13 mouse cellular contexts compared by ENCODE assay signal in the genomic region with DNA sequence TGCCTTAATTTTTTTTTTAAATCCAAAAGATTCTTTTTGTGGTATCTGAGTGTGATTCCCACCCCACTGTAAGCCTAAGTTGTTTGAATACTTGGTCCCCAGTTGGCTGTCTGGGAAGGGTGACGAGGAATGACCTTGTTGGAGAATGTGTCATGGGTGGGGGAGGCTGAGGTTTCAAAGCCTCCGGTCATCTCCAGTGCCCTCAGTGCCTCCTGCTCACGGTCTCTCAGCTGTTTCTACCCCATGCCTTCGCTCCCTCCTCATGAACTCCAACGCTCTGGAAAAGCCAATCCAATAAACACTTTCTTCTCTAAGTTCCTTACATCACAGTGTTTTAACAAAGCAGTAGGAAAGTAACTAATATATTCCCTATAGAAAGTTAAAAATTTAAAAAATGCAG.
"Had no signal": no experiment of that assay in that cellular context is flagged by ENCODE, and none has a peak within 500 bp of the region (broad histone marks: within the 10 kb centered on the region; RNA-seq: fewer than 3 reads in every experiment).

No protein-coding gene starts in this region.

- H3K9ac ChIP-seq: liver, embryonic 12.5 days; lung, embryonic 15.5 days; midbrain, embryonic 15.5 days; stomach, embryonic 15.5 days had no signal

- H3K9me3 ChIP-seq: liver, embryonic 12.5 days; lung, embryonic 15.5 days; megakaryocyte, embryonic 14.5 days; midbrain, embryonic 15.5 days; stomach, embryonic 15.5 days had no signal

- H3K4me3 ChIP-seq: left cerebral cortex, adult 2 months; liver, embryonic 12.5 days; lung, embryonic 15.5 days; megakaryocyte, embryonic 14.5 days; midbrain, embryonic 15.5 days; stomach, embryonic 15.5 days had no signal

- DNase-seq: kidney, adult 8-10 months; kidney, postnatal 25 days; lung, postnatal 14 days; right cerebral cortex, postnatal 14 days; thymus, postnatal 4 days had no signal

- H3K27me3 ChIP-seq: liver, embryonic 12.5 days; lung, embryonic 15.5 days; megakaryocyte, embryonic 14.5 days; midbrain, embryonic 15.5 days; stomach, embryonic 15.5 days had no signal

- H3K27ac ChIP-seq: left cerebral cortex, adult 2 months; liver, embryonic 12.5 days; lung, embryonic 15.5 days; macrophage; midbrain, embryonic 15.5 days; stomach, embryonic 15.5 days had no signal

- H3K4me1 ChIP-seq: megakaryocyte, embryonic 14.5 days had no signal

- H3K4me2 ChIP-seq: liver, embryonic 12.5 days; lung, embryonic 15.5 days; midbrain, embryonic 11.5 days; midbrain, embryonic 15.5 days; stomach, embryonic 15.5 days had no signal

- H3K36me3 ChIP-seq: liver, embryonic 12.5 days; lung, embryonic 15.5 days; midbrain, embryonic 15.5 days; stomach, embryonic 15.5 days had no signal
